Mouse (Mus musculus): ENCODE measurements around the gene Btbd9.

DNA sequence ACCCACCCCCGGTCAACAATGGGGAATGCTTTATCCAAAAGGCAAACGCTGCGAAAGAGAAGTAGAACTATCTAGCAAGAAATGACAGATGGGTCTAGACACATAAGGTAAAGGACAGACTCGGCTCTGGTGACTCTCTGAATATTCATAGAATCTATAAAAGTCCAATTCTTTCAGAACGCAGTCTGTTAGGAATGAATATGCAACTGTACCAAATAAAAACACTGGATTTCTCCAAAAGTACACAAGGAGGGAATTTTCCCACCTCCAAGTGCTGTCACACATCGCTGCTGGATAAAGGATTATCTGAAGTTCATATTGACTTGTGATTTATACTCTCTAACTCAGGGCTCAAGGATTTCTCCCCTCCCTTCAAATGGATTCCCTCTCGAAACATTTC is 118.8 kb downstream of the Btbd9 start:
- TF ChIP-seq CTCF (IDR thresholded peaks at IDR 0.05; ENCODE audit: extremely low read depth, insufficient read depth, low read length) (no peak), POLR2A (IDR thresholded peaks at IDR 0.05; ENCODE audit: extremely low read depth, insufficient read depth, low read length) (no peak)
